Mouse (Mus musculus): ENCODE measurements around the gene Gm21836.
"Not testable (repeated sequence)": the region's sequence is repeated elsewhere in the genome, so short reads cannot be mapped to it uniquely, and the experiment has no call there.

DNA sequence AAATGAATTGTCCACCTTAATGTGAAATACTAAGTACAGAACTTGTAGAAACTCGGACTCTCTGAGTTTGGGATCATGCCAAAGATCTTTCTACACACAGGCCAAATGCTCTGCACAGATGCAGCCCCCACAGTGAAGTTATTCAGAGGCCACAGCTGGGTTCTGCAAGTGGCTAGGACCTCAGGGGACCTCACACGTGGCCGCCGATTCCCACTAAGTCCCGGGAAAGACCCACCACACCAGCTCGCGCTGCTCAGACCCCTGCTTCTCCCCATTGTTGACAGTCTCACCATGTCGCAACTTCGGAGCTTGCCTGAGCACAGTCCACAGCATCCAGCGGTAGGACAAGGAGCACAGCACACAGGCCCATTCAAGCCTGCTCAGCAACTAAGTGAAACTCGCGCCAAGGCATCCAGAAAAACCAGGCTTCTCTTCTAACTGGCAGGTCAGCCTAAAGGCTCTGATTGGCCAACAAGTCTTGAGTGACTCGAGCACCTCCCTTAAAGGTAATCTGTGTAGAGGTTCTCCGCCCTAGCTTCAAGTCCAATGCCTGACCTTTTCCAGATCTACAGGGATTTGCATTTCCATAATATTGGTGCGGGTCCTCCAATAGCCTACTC lies 13.1 kb downstream of the Gm21836 start:
- not testable (repeated sequence) for TF ChIP-seq GATA1, TAL1 (IDR thresholded peaks at IDR 0.05; ENCODE audit: low read length)

Measured in erythroblast, embryonic 14.5 days (primary cell).